Mouse (Mus musculus) layer of hippocampus, postnatal 14 days (tissue): ENCODE data around the gene Tnip3. TPM values are rescaled to one million over a fixed set of nuclear protein-coding genes. Genes with fewer than 3 reads are reported as not detected.

ENCODE experiments used
- DNase-seq, 2 experiments: peaks; one replicate each; pipeline ENCODE4 v3.0.0; 2021 to 2022; ENCODE audit warnings: low spot score in 2 of 2, mixed read lengths in 1 of 2
- total RNA-seq, 2 experiments: library from RNA; stranded (reverse); gene quantifications; 2 replicates each; pipeline ENCODE4 v1.2.3; 2021

The Tnip3 gene
- total RNA-seq, 2 experiments from 2014 or later: not detected

- DNase-seq: peak; percentile 25 to 57
Observed at GRCm38 (mm10) chr6:65584870-65585332, 59.8 kb downstream of the Tnip3 start.

- DNase-seq: no peak
Observed at GRCm38 (mm10) chr6:65585333-65586053, 60.4 kb downstream of the Tnip3 start.

GRCm38 (mm10) chr6:65588847-65589246 is 63.7 kb downstream of the Tnip3 start:
- no peak for DNase-seq

GRCm38 (mm10) chr6:65590018-65590417 is 64.9 kb downstream of the Tnip3 start:
- no peak for DNase-seq

- DNase-seq: no peak
Observed at GRCm38 (mm10) chr6:65594171-65594570, 69.1 kb downstream of the Tnip3 start.

GRCm38 (mm10) chr6:65595371-65595770 is 70.3 kb downstream of the Tnip3 start:
- no peak for DNase-seq

- DNase-seq: no peak
Observed at GRCm38 (mm10) chr6:65597056-65597818, 72.1 kb downstream of the Tnip3 start.

- no peak for DNase-seq
Observed at GRCm38 (mm10) chr6:65598522-65598921, 73.4 kb downstream of the Tnip3 start.

- DNase-seq: no peak
Observed at GRCm38 (mm10) chr6:65599865-65600739, 75.0 kb downstream of the Tnip3 start.

GRCm38 (mm10) chr6:65600887-65601286 is 75.8 kb downstream of the Tnip3 start:
- no peak for DNase-seq

- no peak for DNase-seq
Observed at GRCm38 (mm10) chr6:65605778-65606177, 80.7 kb downstream of the Tnip3 start.

- no peak for DNase-seq
Observed at GRCm38 (mm10) chr6:65606946-65607345, 81.8 kb downstream of the Tnip3 start.

- DNase-seq: no peak
Observed at GRCm38 (mm10) chr6:65611834-65612233, 86.7 kb downstream of the Tnip3 start.

- no peak for DNase-seq
Observed at GRCm38 (mm10) chr6:65613924-65614585, 88.9 kb downstream of the Tnip3 start.

- no peak for DNase-seq
Observed at GRCm38 (mm10) chr6:65615641-65616040, 90.5 kb downstream of the Tnip3 start.

GRCm38 (mm10) chr6:65621260-65621659 is 96.1 kb downstream of the Tnip3 start:
- no peak for DNase-seq

- no peak for DNase-seq
Observed at GRCm38 (mm10) chr6:65623016-65623715, 98.1 kb downstream of the Tnip3 start.

GRCm38 (mm10) chr6:65630578-65630977 is 105.5 kb downstream of the Tnip3 start:
- DNase-seq: no peak

- DNase-seq: no peak
Observed at GRCm38 (mm10) chr6:65632184-65632583, 107.1 kb downstream of the Tnip3 start.

- DNase-seq: no peak
Observed at GRCm38 (mm10) chr6:65642431-65642830, 117.3 kb downstream of the Tnip3 start.
